Mouse (Mus musculus) granulocyte monocyte progenitor cell, adult 5-6 weeks (primary cell): ENCODE measurements around the gene Trim60. TPM values are rescaled to one million over a fixed set of nuclear protein-coding genes. Genes with fewer than 3 reads are reported as not detected.

Experiments used
- ATAC-seq: replicated peaks from 2 replicates; pipeline ENCODE4 v1.8.0; 2016; ENCODE audit warnings: mild to moderate bottlenecking, moderate TSS enrichment, inconsistent platforms; ENCODE audit not compliant: poor library complexity, severe bottlenecking
- total RNA-seq, 2 experiments: library from RNA; stranded (forward) in 1 of 2; stranded (reverse) in 1 of 2; fragments of 200-712, 200-1000 nt in 1 of 2; fragments of >200 nt in 1 of 2; fragmentation: Nextera tagmentation in 1 of 2; gene quantifications; 2 replicates each; pipeline ENCODE4 v1.2.3; 2014 to 2017

Trim60 gene
- total RNA-seq, 2 experiments from 2014 or later = not detected

GRCm38 (mm10) chr8:64998806-64999365, 19.5 kb downstream of the Trim60 start:
- ATAC-seq = no peak

DNA sequence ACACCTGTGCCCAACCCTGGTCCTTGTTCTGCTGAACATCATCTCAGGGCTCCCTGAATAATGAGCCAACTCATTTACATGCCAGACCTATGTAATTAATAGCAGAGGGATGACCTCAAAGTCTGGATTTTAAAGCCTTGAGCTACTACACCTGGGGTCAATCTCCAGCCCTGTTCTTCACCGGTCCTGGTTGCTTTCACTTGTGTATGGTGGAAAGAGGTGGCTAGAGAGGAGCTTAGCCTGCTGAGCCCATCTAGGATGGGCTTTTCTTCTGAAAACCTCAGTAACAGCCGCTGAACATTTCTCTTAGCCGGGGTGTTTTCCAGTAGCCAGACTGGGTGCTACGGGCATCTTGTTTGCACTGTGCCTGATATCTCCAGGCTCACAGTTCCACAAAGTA, 30.7 kb downstream of the Trim60 start, which contains the start of gene Trim75:
Gene Trim75 (minus strand): TSS at position 101 of the 400 bp plus-strand sequence.
- ATAC-seq = no peak

GRCm38 (mm10) chr8:64983150-64983897, 35.1 kb downstream of the Trim60 start:
- ATAC-seq = no peak

DNA sequence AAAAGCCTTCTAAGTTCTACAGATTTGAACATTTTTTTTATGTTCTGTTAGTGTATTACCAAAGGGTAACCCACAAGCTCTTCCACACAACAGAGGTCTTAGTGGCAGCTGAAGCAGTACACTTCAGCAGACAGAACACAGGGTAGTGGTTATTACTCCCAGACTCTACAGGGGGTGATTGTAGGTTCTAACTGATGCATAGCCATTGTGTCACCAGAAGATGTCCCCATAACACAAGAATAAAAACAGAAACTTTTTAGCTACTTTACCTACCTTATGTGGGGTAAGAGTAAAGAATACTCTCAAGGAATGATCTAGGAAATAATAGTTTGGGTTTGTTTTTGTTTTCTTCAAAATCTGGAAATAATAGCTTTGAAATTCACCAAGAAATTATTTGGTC, 55.5 kb downstream of the Trim60 start:
- peak; percentile 53 for ATAC-seq

GRCm38 (mm10) chr8:64959025-64959424, 59.4 kb downstream of the Trim60 start:
- ATAC-seq = peak; percentile 67

DNA sequence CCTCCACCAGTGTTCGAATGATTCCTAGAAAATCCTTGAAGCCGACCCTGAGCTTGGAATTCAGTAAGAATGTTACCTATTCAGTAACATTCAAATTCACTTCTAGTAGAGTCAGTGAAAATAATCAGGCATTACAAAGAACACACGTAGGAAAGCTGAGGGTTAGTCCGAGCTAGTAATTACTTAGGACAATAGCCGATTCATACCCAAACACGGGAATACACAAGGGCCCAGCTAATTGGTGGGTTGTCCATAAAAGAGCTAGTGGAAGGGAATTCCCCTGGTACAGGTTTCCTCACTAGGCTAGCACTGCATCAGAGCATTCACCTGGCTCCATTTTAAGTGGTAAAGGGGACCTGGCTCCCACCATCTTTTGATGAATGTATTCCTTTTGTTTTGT, 66.3 kb downstream of the Trim60 start:
- ATAC-seq = no peak

Other genes starting within 250 kb of the Trim60 start
- 7.2 and 14.7 TPM in 2 replicates for gene Klhl2, start 168.6 kb downstream of the Trim60 start, total RNA-seq (2014; fragmentation: Nextera tagmentation)
- gene Klhl2, start 168.6 kb downstream of the Trim60 start, total RNA-seq (2017) = 15.5 and 16.0 TPM in 2 replicates
- gene Tmem192, start 71.4 kb downstream of the Trim60 start, total RNA-seq (2014; fragmentation: Nextera tagmentation) = 38.9 and 46.6 TPM in 2 replicates
- 17.7 and 26.1 TPM in 2 replicates for gene Tmem192, start 71.4 kb downstream of the Trim60 start, total RNA-seq (2017)
- gene Trim75, start 30.8 kb downstream of the Trim60 start, total RNA-seq (2014; fragmentation: Nextera tagmentation) = not detected in 2 replicates
- gene Trim75, start 30.8 kb downstream of the Trim60 start, total RNA-seq (2017) = not detected in 2 replicates
- not detected in 2 replicates for gene Trim61, start 61 bp downstream of the Trim60 start, total RNA-seq (2014; fragmentation: Nextera tagmentation)
- not detected in 2 replicates for gene Trim61, start 61 bp downstream of the Trim60 start, total RNA-seq (2017)
- gene Apela, start 18.8 kb upstream of the Trim60 start, total RNA-seq (2014; fragmentation: Nextera tagmentation) = not detected in 2 replicates
- not detected in 2 replicates for gene Apela, start 18.8 kb upstream of the Trim60 start, total RNA-seq (2017)
- gene Gm10663, start 56.4 kb upstream of the Trim60 start, total RNA-seq (2014; fragmentation: Nextera tagmentation) = not detected in 2 replicates
- gene Gm10663, start 56.4 kb upstream of the Trim60 start, total RNA-seq (2017) = not detected in 2 replicates
- gene BC030870, start 111.0 kb upstream of the Trim60 start, total RNA-seq (2014; fragmentation: Nextera tagmentation) = not detected in 2 replicates
- not detected in 2 replicates for gene BC030870, start 111.0 kb upstream of the Trim60 start, total RNA-seq (2017)